Mouse (Mus musculus) embryonic fibroblast, embryonic 13.5 days (primary cell): ENCODE results near the gene Zfp691. TPM values are rescaled to one million over a fixed set of nuclear protein-coding genes. Genes with fewer than 3 reads are reported as not detected.

ENCODE experiments used
- H3K27ac ChIP-seq: 2 replicates; pipeline ENCODE4 v1.5.1; 2012; ENCODE audit warnings: low read length, control low read depth, inconsistent platforms; ENCODE audit not compliant: insufficient read depth
- H3K4me1 ChIP-seq: 2 replicates; pipeline ENCODE4 v1.6.1; 2011; ENCODE audit warnings: low read length; ENCODE audit not compliant: control insufficient read depth, insufficient read depth
- H3K4me3 ChIP-seq: 2 replicates; pipeline ENCODE4 v1.5.1; 2011; ENCODE audit warnings: mild to moderate bottlenecking, control low read depth, low read length; ENCODE audit not compliant: insufficient read depth
- CTCF ChIP-seq: IDR thresholded peaks from 2 replicates; pipeline ENCODE4 v1.5.1; 2011; ENCODE audit warnings: mild to moderate bottlenecking, control low read depth, low read length, moderate library complexity, borderline replicate concordance; ENCODE audit not compliant: insufficient read depth
- POLR2A ChIP-seq: IDR thresholded peaks from 2 replicates; pipeline ENCODE4 v1.6.1; 2011; ENCODE audit warnings: low read depth, mild to moderate bottlenecking, control low read depth, low read length, moderate library complexity
- polyA plus RNA-seq: library from polyadenylated mRNA; stranded (reverse); fragments of >200 nt; gene quantifications from 2 replicates; pipeline ENCODE4 v1.2.4, GENCODE M21; 2011; ENCODE audit warnings: low read depth; ENCODE audit not compliant: missing spikeins, insufficient read length

Zfp691 gene
- polyA plus RNA-seq, 1 experiment = 9.0 TPM

GRCm38 (mm10) chr4:119128547-119128946 is 45.4 kb downstream of the Zfp691 start:
- H3K4me1 ChIP-seq = peaks cover 14% of the 10 kb centered on the region
- H3K4me3 ChIP-seq = no peak overlapping the region
- TF ChIP-seq POLR2A (no peak), CTCF (no peak)
- H3K27ac ChIP-seq = no peak overlapping the region

DNA sequence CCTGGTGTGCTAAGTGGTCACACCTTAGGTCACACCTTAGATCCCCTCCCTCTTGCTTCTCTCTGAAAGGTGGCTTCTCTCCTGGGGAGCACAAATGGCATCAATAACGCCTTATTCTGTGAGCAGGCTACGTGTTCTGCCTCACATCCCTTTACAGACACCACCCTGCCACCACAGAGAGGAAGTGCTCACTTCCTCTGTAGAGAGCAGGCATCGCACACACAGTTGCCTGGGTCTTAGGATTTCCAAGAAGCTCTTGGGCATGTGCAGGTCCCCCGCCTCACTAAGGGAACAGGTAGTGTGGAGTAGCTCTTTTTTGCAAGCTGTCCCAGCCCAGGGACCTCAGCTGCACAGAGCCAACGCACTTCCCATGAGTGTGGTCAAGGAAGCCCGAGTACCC is 46.8 kb downstream of the Zfp691 start:
- H3K4me1 ChIP-seq = peaks cover 14% of the 10 kb centered on the region
- no peak overlapping the region for H3K4me3 ChIP-seq
- TF ChIP-seq POLR2A (no peak), CTCF (no peak)
- no peak overlapping the region for H3K27ac ChIP-seq

DNA sequence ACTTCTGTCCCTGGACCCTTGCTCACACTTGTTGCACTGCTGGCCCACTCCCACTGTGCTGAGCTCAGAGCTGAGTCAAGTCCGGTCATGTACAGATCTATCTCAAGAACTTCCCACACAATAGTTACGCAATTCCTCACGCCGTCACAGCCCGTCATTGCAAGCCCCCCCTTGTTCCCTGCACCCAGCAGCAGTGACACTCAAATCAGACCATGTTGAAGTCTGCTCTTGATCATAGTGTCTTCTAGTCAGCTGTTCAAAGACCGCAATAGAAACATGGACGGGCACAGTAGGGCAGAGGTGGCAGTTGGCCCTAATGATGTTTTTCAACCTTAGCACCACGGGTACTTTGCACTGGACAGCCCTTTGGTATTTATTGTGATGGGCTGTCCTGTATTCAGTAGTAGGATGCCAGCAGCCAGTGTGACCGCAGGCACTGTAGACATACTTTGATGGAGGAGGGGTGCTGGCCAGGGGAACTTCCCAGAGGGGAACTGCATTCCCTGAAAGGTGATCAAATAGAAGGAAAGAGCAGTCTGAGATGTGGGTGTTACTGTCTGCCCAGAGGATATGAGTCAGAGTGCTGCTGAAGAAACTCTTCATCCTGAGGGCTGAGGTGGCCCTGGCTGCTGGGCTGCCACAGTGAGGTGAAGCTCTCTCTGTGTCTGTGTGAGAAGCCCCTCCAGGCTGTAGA is 48.3 kb downstream of the Zfp691 start:
- no peak overlapping the region for H3K4me3 ChIP-seq
- peak overlapping the region; percentile 74 for H3K27ac ChIP-seq
- peaks cover 24% of the 10 kb centered on the region for H3K4me1 ChIP-seq
- TF ChIP-seq POLR2A (peak; percentile 31; the same call in 1 of the 2 replicates), CTCF (no peak)

GRCm38 (mm10) chr4:119124771-119125273 is 49.2 kb downstream of the Zfp691 start:
- H3K4me1 ChIP-seq = peaks cover 25% of the 10 kb centered on the region
- H3K27ac ChIP-seq = peak overlapping the region; percentile 74
- TF ChIP-seq CTCF (no peak), POLR2A (no peak)
- H3K4me3 ChIP-seq = no peak overlapping the region

- H3K27ac ChIP-seq = peak overlapping the region; percentile 69
- H3K4me3 ChIP-seq = no peak overlapping the region
- TF ChIP-seq POLR2A (peak; percentile 41; the same call in 1 of the 2 replicates), CTCF (no peak)
- H3K4me1 ChIP-seq = peaks cover 23% of the 10 kb centered on the region
These were observed 52.7 kb downstream of the Zfp691 start for GRCm38 (mm10) chr4:119121249-119121648.

DNA sequence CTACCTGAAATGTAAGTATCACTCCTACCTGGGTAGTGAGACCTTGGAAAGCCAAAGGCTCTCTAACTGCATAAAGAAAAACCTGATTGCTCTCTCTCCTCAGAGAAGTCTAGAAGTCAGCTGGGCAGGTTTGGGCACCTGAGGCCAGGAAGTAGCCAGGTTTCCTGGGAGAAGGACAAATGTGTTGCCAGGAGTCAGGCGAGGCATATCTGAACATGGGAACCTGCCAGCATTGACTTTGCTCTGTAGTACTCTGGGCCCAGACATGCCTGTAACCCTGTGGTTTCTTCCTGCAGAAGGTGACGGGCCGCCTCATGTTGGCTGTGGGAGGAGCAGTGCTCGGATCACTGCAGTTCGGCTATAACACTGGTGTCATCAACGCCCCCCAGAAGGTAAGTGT is 53.9 kb downstream of the Zfp691 start:
- peak overlapping the region; percentile 14; the same call in 1 of the 2 replicates for H3K27ac ChIP-seq
- no peak overlapping the region for H3K4me3 ChIP-seq
- H3K4me1 ChIP-seq = peaks cover 16% of the 10 kb centered on the region
- TF ChIP-seq CTCF (no peak), POLR2A (no peak)

Other genes starting within 250 kb of the Zfp691 start
- not detected in 2 replicates for gene Olfr1328, start 235.6 kb downstream of the Zfp691 start, polyA plus RNA-seq
- not detected in 2 replicates for gene Lao1, start 212.6 kb downstream of the Zfp691 start, polyA plus RNA-seq
- 92.4 and 124 TPM in 2 replicates for gene Slc2a1, start 65.5 kb downstream of the Zfp691 start, polyA plus RNA-seq
- 0.33 TPM in 1 of 2 replicates, not detected in the other for gene Ermap, start 15.8 kb upstream of the Zfp691 start, polyA plus RNA-seq
- 42.2 and 57.6 TPM in 2 replicates for gene Svbp, start 21.1 kb upstream of the Zfp691 start, polyA plus RNA-seq
- gene Tmem269, start 44.0 kb upstream of the Zfp691 start, polyA plus RNA-seq = not detected in 2 replicates
- gene AU022252, start 58.5 kb upstream of the Zfp691 start, polyA plus RNA-seq = 17.1 and 17.8 TPM in 2 replicates
- gene P3h1, start 58.7 kb upstream of the Zfp691 start, polyA plus RNA-seq = 142 and 190 TPM in 2 replicates
- 0.20 and 0.21 TPM in 2 replicates for gene Cldn19, start 81.2 kb upstream of the Zfp691 start, polyA plus RNA-seq
- 867 and 936 TPM in 2 replicates for gene Ybx1, start 120.4 kb upstream of the Zfp691 start, polyA plus RNA-seq
- 46.0 and 48.4 TPM in 2 replicates for gene Ppih, start 146.4 kb upstream of the Zfp691 start, polyA plus RNA-seq
- gene Ccdc30, start 241.3 kb upstream of the Zfp691 start, polyA plus RNA-seq = 1.3 and 2.0 TPM in 2 replicates
- 8.9 and 10.5 TPM in 2 replicates for gene Ppcs, start 248.2 kb upstream of the Zfp691 start, polyA plus RNA-seq
- not detected in 2 replicates for gene Zmynd12, start 248.6 kb upstream of the Zfp691 start, polyA plus RNA-seq